Mouse (Mus musculus): ENCODE measurements around the gene Xpo5.

DNA sequence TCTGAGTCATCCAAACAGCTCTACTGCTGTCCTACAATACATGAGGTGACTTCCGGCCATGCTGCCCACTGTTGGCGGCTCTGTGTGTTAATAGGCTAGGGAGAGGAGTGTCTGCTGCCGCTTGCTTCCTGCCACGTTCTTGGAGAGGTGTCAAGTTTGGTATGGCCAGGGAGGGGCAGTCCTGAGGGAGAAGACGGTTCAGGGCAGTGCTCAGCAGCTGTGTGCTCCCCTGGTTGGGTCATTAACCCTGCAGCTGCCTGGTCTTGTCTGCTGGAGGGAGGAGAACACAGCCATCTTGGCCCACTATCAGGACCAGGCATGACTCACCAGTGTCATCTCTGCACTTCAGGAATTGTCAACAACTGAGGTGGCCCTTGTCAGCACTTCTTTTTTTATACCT, 34.3 kb upstream of the Xpo5 start:
- TF ChIP-seq ZNF384 (IDR thresholded peaks at IDR 0.05; ENCODE audit: low read depth, low read length) (no peak), E2F4 (IDR thresholded peaks at IDR 0.05; ENCODE audit: insufficient replicate concordance, low read depth, low read length) (no peak), POLR2A (IDR thresholded peaks at IDR 0.05; ENCODE audit: low read depth, low read length) (no peak)

All from CH12.LX (cell line).